Mouse (Mus musculus) liver, postnatal 0 days (tissue): ENCODE measurements at regions not wholly inside any gene's neighbourhood (a gene's known extent, or its start where the extent isn't known, plus 50 kb on each side); places are given as distances from the start of the nearest gene placed in this dataset.

Experiments
- ATAC-seq: fragments of 200-750 bp; cut with Nextera tagmentation; 2 replicates; pipeline ENCODE4 v1.8.0; 2017; ENCODE audit warnings: mild to moderate bottlenecking, moderate library complexity
- DNase-seq: peaks from one replicate; pipeline ENCODE4 v3.0.0-alpha.2; 2016
- H3K27ac ChIP-seq: fragments of 300-500 bp; sonication (generic); 2 replicates; pipeline ENCODE4 v1.5.1; 2014; ENCODE audit warnings: antibody characterized with exemption, moderate library complexity, mild to moderate bottlenecking, low read depth
- H3K27me3 ChIP-seq: fragments of 300-500 bp; sonication (generic); 2 replicates; pipeline ENCODE4 v1.6.1; 2014; ENCODE audit warnings: low read length, control low read depth, mixed read lengths; ENCODE audit not compliant: insufficient read depth
- H3K36me3 ChIP-seq: fragments of 300-500 bp; sonication (generic); replicated peaks from 2 replicates; pipeline ENCODE4 v1.6.1; 2014; ENCODE audit warnings: mild to moderate bottlenecking, control low read depth, low read length, moderate library complexity, mixed read lengths; ENCODE audit not compliant: insufficient read depth
- H3K4me1 ChIP-seq: fragments of 300-500 bp; sonication (generic); 2 replicates; pipeline ENCODE4 v1.6.1; 2014; ENCODE audit warnings: antibody characterized with exemption, mild to moderate bottlenecking, control low read depth; ENCODE audit not compliant: insufficient read depth
- H3K4me2 ChIP-seq: fragments of 300-500 bp; sonication (generic); 2 replicates; pipeline ENCODE4 v1.6.1; 2014; ENCODE audit warnings: low read depth, mild to moderate bottlenecking, low read length, moderate library complexity, mixed read lengths
- H3K4me3 ChIP-seq: fragments of 300-500 bp; sonication (generic); 2 replicates; pipeline ENCODE4 v1.5.1; 2014; ENCODE audit warnings: low read depth, low read length
- H3K9ac ChIP-seq: fragments of 300-500 bp; sonication (generic); replicated peaks from 2 replicates; pipeline ENCODE4 v1.6.1; 2014; ENCODE audit warnings: mild to moderate bottlenecking, moderate library complexity
- H3K9me3 ChIP-seq: fragments of 300-500 bp; sonication (generic); 2 replicates; pipeline ENCODE4 v1.6.1; 2016; ENCODE audit warnings: mild to moderate bottlenecking, control low read depth, low read length, mixed read lengths
- CTCF ChIP-seq: sonication (generic); IDR thresholded peaks from 2 replicates; pipeline ENCODE4 v1.5.1; 2016; ENCODE audit warnings: antibody characterized with exemption, low read depth
- EP300 ChIP-seq: IDR thresholded peaks from 2 replicates; pipeline ENCODE4 v1.6.1; 2016; ENCODE audit warnings: antibody characterized with exemption, low read depth, mild to moderate bottlenecking
- WGBS: fragments of 180-500 bp; shearing (Covaris S2); extraction: QIAGEN DNeasy Blood & Tissue Kit; methylation state at CpG from one replicate; pipeline ENCODE4 v1.1.7; 2014; ENCODE audit not compliant: insufficient replicate concordance; 5-methylcytosine and 5-hydroxymethylcytosine counted together

GRCm38 (mm10) chr8:89308950-89309349 is 265.0 kb upstream of the Sall1 start:
- H3K27ac ChIP-seq, result no peak overlapping the region
- no peak overlapping the region for H3K4me2 ChIP-seq
- no peak overlapping the region for H3K4me3 ChIP-seq
- WGBS, result 46% methylated on average over 5 of the region's 5 CpGs
- ATAC-seq, result no peak
- no peak for DNase-seq
- TF ChIP-seq CTCF (no peak), EP300 (no peak)
- 0 out of 2 replicates have a peak, but pooled peaks cover 2% of the 10 kb centered on the region for H3K4me1 ChIP-seq
- no peaks in the 10 kb centered on the region for H3K36me3 ChIP-seq
- H3K9ac ChIP-seq, result no peak overlapping the region
- no peaks in the 10 kb centered on the region for H3K9me3 ChIP-seq
- no peaks in the 10 kb centered on the region for H3K27me3 ChIP-seq

- H3K27ac ChIP-seq, result no peak overlapping the region
- H3K4me1 ChIP-seq, result 0 out of 2 replicates have a peak, but pooled peaks cover 5% of the 10 kb centered on the region
- H3K4me3 ChIP-seq, result no peak overlapping the region
- no peak for TF ChIP-seq CTCF
- no peak for TF ChIP-seq EP300
- H3K27me3 ChIP-seq, result no peaks in the 10 kb centered on the region
- DNase-seq (no peak), ATAC-seq (no peak)
- no peak overlapping the region for H3K9ac ChIP-seq
- no peaks in the 10 kb centered on the region for H3K9me3 ChIP-seq
- 67% methylated on average over 8 of the region's 8 CpGs for WGBS
- H3K4me2 ChIP-seq, result no peak overlapping the region
- no peaks in the 10 kb centered on the region for H3K36me3 ChIP-seq
Observed at GRCm38 (mm10) chr8:89308532-89308931, 264.6 kb upstream of the Sall1 start.

GRCm38 (mm10) chr8:89307601-89308000 is 263.6 kb upstream of the Sall1 start:
- Histone ChIP-seq H3K9me3 (no peaks in the 10 kb centered on the region), H3K4me3 (no peak overlapping the region), H3K27ac (no peak overlapping the region), H3K4me1 (0 out of 2 replicates have a peak, but pooled peaks cover 5% of the 10 kb centered on the region), H3K27me3 (no peaks in the 10 kb centered on the region), H3K36me3 (no peaks in the 10 kb centered on the region), H3K4me2 (no peak overlapping the region), H3K9ac (no peak overlapping the region)
- WGBS, result 61% methylated on average over 10 of the region's 10 CpGs
- ATAC-seq (no peak), DNase-seq (no peak)
- TF ChIP-seq CTCF, result no peak
- TF ChIP-seq EP300, result no peak

- Histone ChIP-seq H3K4me2 (no peak overlapping the region), H3K9me3 (no peaks in the 10 kb centered on the region), H3K27ac (no peak overlapping the region), H3K36me3 (no peaks in the 10 kb centered on the region), H3K27me3 (no peaks in the 10 kb centered on the region), H3K9ac (no peak overlapping the region), H3K4me3 (no peak overlapping the region), H3K4me1 (0 out of 2 replicates have a peak, but pooled peaks cover 5% of the 10 kb centered on the region)
- TF ChIP-seq CTCF (no peak), EP300 (no peak)
- no peak for ATAC-seq
- WGBS, result 75% methylated on average over 4 of the region's 4 CpGs
- DNase-seq, result no peak
Observed at GRCm38 (mm10) chr8:89307085-89307484, 263.1 kb upstream of the Sall1 start.

GRCm38 (mm10) chr8:89304116-89304515 is 260.2 kb upstream of the Sall1 start:
- H3K9ac ChIP-seq, result no peak overlapping the region
- no peak overlapping the region for H3K4me3 ChIP-seq
- no peaks in the 10 kb centered on the region for H3K27me3 ChIP-seq
- H3K27ac ChIP-seq, result no peak overlapping the region
- 64% methylated on average over 10 of the region's 10 CpGs for WGBS
- H3K36me3 ChIP-seq, result no peaks in the 10 kb centered on the region
- TF ChIP-seq CTCF, result no peak
- TF ChIP-seq EP300, result no peak
- DNase-seq, result no peak
- H3K4me1 ChIP-seq, result 0 out of 2 replicates have a peak, but pooled peaks cover 5% of the 10 kb centered on the region
- H3K9me3 ChIP-seq, result no peaks in the 10 kb centered on the region
- ATAC-seq, result no peak
- H3K4me2 ChIP-seq, result no peak overlapping the region

- no peak for DNase-seq
- 66% methylated on average over 4 of the region's 4 CpGs for WGBS
- Histone ChIP-seq H3K9ac (no peak overlapping the region), H3K4me2 (no peak overlapping the region), H3K4me1 (0 out of 2 replicates have a peak, but pooled peaks cover 5% of the 10 kb centered on the region), H3K4me3 (no peak overlapping the region), H3K36me3 (no peaks in the 10 kb centered on the region), H3K9me3 (no peaks in the 10 kb centered on the region), H3K27me3 (no peaks in the 10 kb centered on the region), H3K27ac (no peak overlapping the region)
- no peak for ATAC-seq
- TF ChIP-seq EP300 (no peak), CTCF (no peak)
Observed at GRCm38 (mm10) chr8:89303326-89303725, 259.4 kb upstream of the Sall1 start.

- Histone ChIP-seq H3K9me3 (no peaks in the 10 kb centered on the region), H3K4me2 (no peak overlapping the region), H3K4me1 (peaks cover 5% of the 10 kb centered on the region; the same call in 1 of the 2 replicates), H3K36me3 (no peaks in the 10 kb centered on the region), H3K27ac (no peak overlapping the region), H3K9ac (no peak overlapping the region), H3K4me3 (no peak overlapping the region), H3K27me3 (no peaks in the 10 kb centered on the region)
- 90% methylated on average over 4 of the region's 4 CpGs for WGBS
- TF ChIP-seq EP300, result no peak
- no peak for TF ChIP-seq CTCF
- DNase-seq, result no peak
- no peak for ATAC-seq
Observed at GRCm38 (mm10) chr8:89299637-89300036, 255.7 kb upstream of the Sall1 start.
